Mouse (Mus musculus): Measurements from ENCODE around the gene Plce1. TPM values are rescaled to one million over a fixed set of nuclear protein-coding genes. Genes with fewer than 3 reads are reported as not detected.

The Plce1 gene
- total RNA-seq, 2 experiments from 2014 or later = not detected

GRCm38 (mm10) chr19:38775548-38775947 lies 294.6 kb downstream of the Plce1 start:
- ATAC-seq (replicated peaks; ENCODE audit: low FRiP score, low TSS enrichment, poor library complexity, severe bottlenecking) = no peak

GRCm38 (mm10) chr19:38778805-38779204 lies 297.9 kb downstream of the Plce1 start:
- ATAC-seq (replicated peaks; ENCODE audit: low FRiP score, low TSS enrichment, poor library complexity, severe bottlenecking) = no peak

- no peak for ATAC-seq (replicated peaks; ENCODE audit: low FRiP score, low TSS enrichment, poor library complexity, severe bottlenecking)
These were observed 302.6 kb downstream of the Plce1 start for GRCm38 (mm10) chr19:38783542-38783941.

GRCm38 (mm10) chr19:38787756-38788155 lies 306.8 kb downstream of the Plce1 start:
- no peak for ATAC-seq (replicated peaks; ENCODE audit: low FRiP score, low TSS enrichment, poor library complexity, severe bottlenecking)

- ATAC-seq (replicated peaks; ENCODE audit: low FRiP score, low TSS enrichment, poor library complexity, severe bottlenecking) = no peak
These were observed 312.7 kb downstream of the Plce1 start for GRCm38 (mm10) chr19:38793563-38794045.

GRCm38 (mm10) chr19:38796546-38796945 lies 315.6 kb downstream of the Plce1 start:
- ATAC-seq (replicated peaks; ENCODE audit: low FRiP score, low TSS enrichment, poor library complexity, severe bottlenecking) = no peak

GRCm38 (mm10) chr19:38798291-38798690 lies 317.4 kb downstream of the Plce1 start:
- no peak for ATAC-seq (replicated peaks; ENCODE audit: low FRiP score, low TSS enrichment, poor library complexity, severe bottlenecking)

GRCm38 (mm10) chr19:38798801-38799200 lies 317.9 kb downstream of the Plce1 start:
- ATAC-seq (replicated peaks; ENCODE audit: low FRiP score, low TSS enrichment, poor library complexity, severe bottlenecking) = no peak

- no peak for ATAC-seq (replicated peaks; ENCODE audit: low FRiP score, low TSS enrichment, poor library complexity, severe bottlenecking)
These were observed 337.3 kb downstream of the Plce1 start for GRCm38 (mm10) chr19:38818191-38818590.

- peak; percentile 88 for ATAC-seq (replicated peaks; ENCODE audit: low FRiP score, low TSS enrichment, poor library complexity, severe bottlenecking)
These were observed 338.0 kb downstream of the Plce1 start, which contains the start of gene Noc3l for GRCm38 (mm10) chr19:38818766-38819426. Gene Noc3l, minus strand, starts transcription at chr19:38819237.

GRCm38 (mm10) chr19:38819427-38819802 lies 338.5 kb downstream of the Plce1 start:
- no peak; the same call in 1 of the 2 replicates for ATAC-seq (replicated peaks; ENCODE audit: low FRiP score, low TSS enrichment, poor library complexity, severe bottlenecking)

GRCm38 (mm10) chr19:38820186-38820804 lies 339.4 kb downstream of the Plce1 start:
- ATAC-seq (replicated peaks; ENCODE audit: low FRiP score, low TSS enrichment, poor library complexity, severe bottlenecking) = peak; percentile 86

- ATAC-seq (replicated peaks; ENCODE audit: low FRiP score, low TSS enrichment, poor library complexity, severe bottlenecking) = no peak
These were observed 352.3 kb downstream of the Plce1 start for GRCm38 (mm10) chr19:38833224-38833623.

Other genes starting within 250 kb of the Plce1 start
- not detected in 2 replicates for gene Lgi1, start 216.6 kb upstream of the Plce1 start, total RNA-seq (2014; fragmentation: Nextera tagmentation)
- not detected in 2 replicates for gene Lgi1, start 216.6 kb upstream of the Plce1 start, total RNA-seq (2017)
- 15.9 and 20.1 TPM in 2 replicates for gene Slc35g1, start 85.1 kb upstream of the Plce1 start, total RNA-seq (2014; fragmentation: Nextera tagmentation)
- gene Slc35g1, start 85.1 kb upstream of the Plce1 start, total RNA-seq (2017) = 23.1 and 28.8 TPM in 2 replicates